Mouse (Mus musculus): ENCODE measurements around the gene Iqschfp. TPM values are rescaled to one million over a fixed set of nuclear protein-coding genes. Genes with fewer than 3 reads are reported as not detected.

Gene Iqschfp
- polyA plus RNA-seq, 1 experiment, result not detected

DNA sequence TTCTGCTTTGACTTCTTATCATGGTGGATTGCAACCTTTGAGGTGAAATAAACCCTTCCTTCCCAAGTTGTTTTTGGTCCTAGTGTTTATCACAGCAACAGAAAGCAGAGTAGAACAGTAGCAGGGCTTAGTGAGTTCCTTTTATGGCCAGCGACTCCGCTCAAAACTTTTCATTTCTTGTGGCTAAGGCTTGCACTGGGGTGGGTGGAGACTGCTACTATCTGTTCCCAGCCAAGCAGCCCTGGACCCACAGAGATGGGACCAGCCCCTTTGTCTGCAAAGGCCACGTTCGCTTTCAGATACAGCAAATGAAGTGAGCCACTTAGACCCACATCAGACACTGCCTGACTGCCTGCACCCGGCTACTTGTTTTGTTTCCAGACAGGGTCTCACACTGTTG, 618.8 kb downstream of the Iqschfp start:
- WGBS, result 93% methylated on average over 5 of the region's 5 CpGs
- Histone ChIP-seq H3K27ac (ENCODE audit: insufficient read depth, low read depth, low read length) (no peak overlapping the region), H3K4me1 (ENCODE audit: control insufficient read depth, insufficient read depth, low read length) (peaks cover 5% of the 10 kb centered on the region), H3K4me3 (ENCODE audit: insufficient read depth, low read depth, low read length) (no peak overlapping the region)
- TF ChIP-seq CTCF (IDR thresholded peaks at IDR 0.05; ENCODE audit: insufficient read depth, low read depth, low read length) (no peak), POLR2A (IDR thresholded peaks at IDR 0.05; ENCODE audit: insufficient read depth, low read depth, low read length) (no peak)

DNA sequence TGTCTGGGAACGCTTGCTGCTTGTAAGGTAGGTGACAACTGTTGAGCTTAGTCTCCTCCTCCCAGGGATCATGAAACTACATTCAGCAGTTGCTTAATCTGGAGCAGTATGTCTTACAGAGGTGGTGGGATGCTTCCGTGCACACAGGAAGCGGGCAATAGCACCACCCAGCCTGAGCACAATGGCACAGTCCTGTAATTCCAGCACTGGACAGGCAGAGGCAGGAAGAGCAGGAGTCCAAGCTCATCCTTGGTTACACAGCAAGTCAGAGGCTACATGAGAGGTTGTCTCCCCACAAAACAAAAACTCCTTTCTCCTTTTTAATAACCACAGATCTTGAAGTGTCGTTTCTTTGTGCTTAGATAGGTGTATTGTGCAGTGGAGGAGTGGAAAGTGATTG, 619.7 kb downstream of the Iqschfp start:
- no peak for TF ChIP-seq CTCF (IDR thresholded peaks at IDR 0.05; ENCODE audit: insufficient read depth, low read depth, low read length)
- TF ChIP-seq POLR2A (IDR thresholded peaks at IDR 0.05; ENCODE audit: insufficient read depth, low read depth, low read length), result no peak
- Histone ChIP-seq H3K27ac (ENCODE audit: insufficient read depth, low read depth, low read length) (no peak overlapping the region), H3K4me1 (ENCODE audit: control insufficient read depth, insufficient read depth, low read length) (peaks cover 5% of the 10 kb centered on the region), H3K4me3 (ENCODE audit: insufficient read depth, low read depth, low read length) (no peak overlapping the region)
- WGBS, result 88% methylated on average over 4 of the region's 4 CpGs

DNA sequence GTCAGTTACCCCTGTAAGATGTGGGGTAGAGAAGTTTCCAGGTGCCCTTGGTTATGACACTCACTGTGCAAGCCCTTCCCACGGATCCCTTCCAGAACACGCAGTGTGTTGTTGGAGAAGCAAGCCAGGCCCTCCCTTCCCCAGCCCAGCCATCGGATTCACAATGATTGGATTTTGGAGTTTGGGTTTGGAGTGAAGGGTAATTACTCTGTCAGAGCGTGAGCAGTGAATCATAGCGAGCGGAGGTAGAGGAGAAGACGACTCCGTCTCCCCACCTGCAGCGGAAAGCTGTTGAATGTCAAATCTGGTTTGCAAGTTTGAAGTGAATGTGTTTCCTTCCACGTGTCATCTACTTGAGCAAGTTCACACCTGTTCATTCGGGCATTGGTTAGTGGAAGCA, 620.3 kb downstream of the Iqschfp start:
- no peak overlapping the region for H3K27ac ChIP-seq (ENCODE audit: insufficient read depth, low read depth, low read length)
- 88% methylated on average over 11 of the region's 11 CpGs for WGBS

DNA sequence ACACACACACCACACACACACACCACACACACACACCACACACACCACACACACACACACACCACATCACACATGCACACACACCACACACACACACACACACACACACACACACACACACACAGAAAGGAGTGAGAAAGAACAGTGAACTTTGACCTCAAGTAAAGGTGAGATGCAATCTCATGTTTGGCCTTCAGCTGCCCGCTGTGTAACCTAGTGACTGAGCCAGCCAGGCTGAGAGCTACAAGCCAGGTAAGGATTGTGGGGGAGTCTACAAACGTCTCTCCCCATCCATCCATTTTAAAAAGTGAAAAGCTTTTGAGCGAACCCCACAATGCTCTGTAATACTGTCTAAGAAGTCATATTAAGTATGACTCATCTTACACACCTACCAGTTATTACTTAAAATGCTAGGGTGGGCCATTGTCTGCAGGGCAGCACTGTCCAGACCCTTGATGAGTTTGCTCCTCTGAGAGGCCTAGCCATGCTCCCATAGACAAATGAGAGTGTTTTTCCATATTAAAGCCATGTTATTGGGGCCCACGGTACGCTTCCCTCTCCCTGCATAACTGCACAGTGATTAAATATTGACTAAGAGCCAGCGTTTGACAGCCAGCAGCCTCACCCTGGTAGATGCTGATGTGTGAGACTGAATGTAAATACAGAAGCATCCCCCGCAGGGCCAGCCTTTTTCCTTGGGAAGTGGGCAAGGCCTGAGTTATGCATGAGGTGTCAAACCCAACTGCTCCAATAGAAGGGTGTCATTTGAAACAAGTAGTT, 621.5 kb downstream of the Iqschfp start:
- 72% methylated on average over 7 of the region's 7 CpGs for WGBS
- Histone ChIP-seq H3K4me1 (ENCODE audit: control insufficient read depth, insufficient read depth, low read length) (peaks cover 6% of the 10 kb centered on the region), H3K4me3 (ENCODE audit: insufficient read depth, low read depth, low read length) (no peak overlapping the region), H3K27ac (ENCODE audit: insufficient read depth, low read depth, low read length) (no peak overlapping the region)
- TF ChIP-seq POLR2A (IDR thresholded peaks at IDR 0.05; ENCODE audit: insufficient read depth, low read depth, low read length), result no peak
- no peak for TF ChIP-seq CTCF (IDR thresholded peaks at IDR 0.05; ENCODE audit: insufficient read depth, low read depth, low read length)

More for the DNA sequence above, 620.3 kb downstream of the Iqschfp start:
- Histone ChIP-seq H3K4me3 (ENCODE audit: insufficient read depth, low read depth, low read length) (no peak overlapping the region), H3K4me1 (ENCODE audit: control insufficient read depth, insufficient read depth, low read length) (peaks cover 7% of the 10 kb centered on the region)
- TF ChIP-seq CTCF (IDR thresholded peaks at IDR 0.05; ENCODE audit: insufficient read depth, low read depth, low read length) (no peak), POLR2A (IDR thresholded peaks at IDR 0.05; ENCODE audit: insufficient read depth, low read depth, low read length) (no peak)

DNA sequence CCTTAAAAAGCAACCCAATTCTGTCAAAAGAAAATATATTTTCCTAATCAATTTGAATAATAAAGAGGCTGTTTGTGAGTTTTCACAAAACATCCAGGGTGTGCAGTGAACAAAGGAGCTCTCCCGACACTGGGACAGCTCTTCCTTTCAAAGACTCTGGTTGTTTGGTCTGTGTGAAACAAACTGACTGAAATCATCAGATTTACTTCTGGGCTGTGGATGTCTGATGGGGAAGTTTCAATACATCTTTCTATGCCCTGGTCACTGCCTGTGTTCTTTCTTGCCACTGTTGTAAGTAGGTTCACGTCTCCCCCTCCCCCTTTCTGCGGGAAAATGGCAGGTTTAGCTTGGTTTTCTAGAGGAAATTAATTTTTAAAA, 622.1 kb downstream of the Iqschfp start:
- 79% methylated on average over 3 of the region's 3 CpGs for WGBS
- no peak overlapping the region for H3K4me3 ChIP-seq (ENCODE audit: insufficient read depth, low read depth, low read length)
- no peak overlapping the region for H3K27ac ChIP-seq (ENCODE audit: insufficient read depth, low read depth, low read length)
- TF ChIP-seq CTCF (IDR thresholded peaks at IDR 0.05; ENCODE audit: insufficient read depth, low read depth, low read length) (no peak), POLR2A (IDR thresholded peaks at IDR 0.05; ENCODE audit: insufficient read depth, low read depth, low read length) (no peak)
- peaks cover 2% of the 10 kb centered on the region; the same call in 1 of the 2 replicates for H3K4me1 ChIP-seq (ENCODE audit: control insufficient read depth, insufficient read depth, low read length)

DNA sequence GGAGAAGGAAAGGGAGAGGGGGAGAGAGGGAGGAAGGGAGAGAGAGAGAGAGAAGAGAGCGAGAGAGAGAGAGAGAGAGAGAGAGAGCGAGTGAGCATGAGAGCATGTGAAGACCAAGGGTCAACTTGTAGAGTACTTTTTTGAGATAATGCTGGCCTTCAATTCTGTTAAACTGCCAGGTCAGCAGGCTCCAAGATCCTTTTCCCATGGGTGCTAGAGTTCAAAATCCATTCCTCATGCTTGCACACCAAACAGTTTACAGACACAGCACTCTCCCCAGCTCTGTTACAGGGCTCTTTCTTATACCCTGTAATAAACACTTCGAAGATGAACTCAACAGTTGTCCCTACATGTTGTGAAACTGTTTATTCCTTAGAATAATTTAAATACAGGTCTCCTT, 622.7 kb downstream of the Iqschfp start:
- Histone ChIP-seq H3K27ac (ENCODE audit: insufficient read depth, low read depth, low read length) (no peak overlapping the region), H3K4me1 (ENCODE audit: control insufficient read depth, insufficient read depth, low read length) (peaks cover 2% of the 10 kb centered on the region; the same call in 1 of the 2 replicates)
- WGBS, result 88% methylated on average over 3 of the region's 3 CpGs

DNA sequence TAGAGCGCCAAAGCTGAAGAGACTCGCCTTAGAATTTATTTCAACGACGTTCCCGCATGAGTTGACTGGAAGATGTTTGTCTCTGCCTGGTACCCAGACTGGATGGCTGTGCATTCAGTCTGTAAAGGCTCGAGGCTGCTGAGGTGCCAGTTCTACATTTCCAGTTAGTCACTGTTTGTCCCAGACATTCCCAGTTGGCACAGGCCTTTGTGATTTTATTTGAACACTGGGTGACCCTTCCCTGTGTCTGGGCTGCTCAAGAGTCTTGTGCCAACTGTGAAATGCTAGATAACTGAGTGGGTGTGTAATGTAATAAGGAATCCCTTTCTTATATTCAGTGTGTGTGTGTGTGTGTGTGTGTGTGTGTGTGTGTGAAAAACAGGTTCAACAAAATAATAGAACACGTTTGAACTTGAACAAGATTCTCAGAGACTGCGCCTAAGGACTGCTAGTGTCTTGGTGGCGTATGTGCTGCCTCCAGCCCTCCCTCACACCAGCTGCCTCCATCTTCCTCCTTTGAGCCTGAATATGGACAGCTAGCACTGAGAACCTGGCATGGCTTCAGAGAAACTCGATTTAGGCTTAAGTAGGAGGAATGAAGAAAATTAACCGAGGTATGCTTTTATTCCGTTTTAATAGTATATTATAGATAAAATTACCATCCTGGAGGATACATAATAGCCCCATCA, 624.5 kb downstream of the Iqschfp start:
- H3K27ac ChIP-seq (ENCODE audit: insufficient read depth, low read depth, low read length), result no peak overlapping the region

More for the DNA sequence above, 622.7 kb downstream of the Iqschfp start:
- TF ChIP-seq POLR2A (IDR thresholded peaks at IDR 0.05; ENCODE audit: insufficient read depth, low read depth, low read length) (no peak), CTCF (IDR thresholded peaks at IDR 0.05; ENCODE audit: insufficient read depth, low read depth, low read length) (no peak)
- H3K4me3 ChIP-seq (ENCODE audit: insufficient read depth, low read depth, low read length), result no peak overlapping the region

DNA sequence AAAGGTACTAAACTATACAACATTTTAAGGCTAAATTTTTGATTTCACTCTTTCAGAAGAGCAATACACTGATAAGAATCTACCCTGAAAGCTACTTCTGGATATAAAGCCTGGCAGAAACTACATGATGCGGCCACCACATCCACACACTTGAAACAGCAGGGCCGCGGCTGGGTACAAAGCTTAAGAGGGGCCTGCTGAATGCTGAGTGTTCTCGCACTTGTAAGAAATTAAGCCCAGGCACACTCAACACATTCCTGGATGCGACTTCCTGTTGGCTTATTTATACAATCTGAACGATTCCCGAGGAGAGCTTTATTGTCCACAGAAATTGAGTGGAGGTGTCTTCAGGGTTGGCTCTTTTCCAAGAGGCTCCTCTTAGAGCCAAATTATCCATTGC, 625.2 kb downstream of the Iqschfp start:
- no peak overlapping the region for H3K27ac ChIP-seq (ENCODE audit: insufficient read depth, low read depth, low read length)

More for the DNA sequence above, 624.5 kb downstream of the Iqschfp start:
- Histone ChIP-seq H3K4me3 (ENCODE audit: insufficient read depth, low read depth, low read length) (no peak overlapping the region), H3K4me1 (ENCODE audit: control insufficient read depth, insufficient read depth, low read length) (peaks cover 2% of the 10 kb centered on the region; the same call in 1 of the 2 replicates)
- 72% methylated on average over 12 of the region's 12 CpGs for WGBS
- TF ChIP-seq CTCF (IDR thresholded peaks at IDR 0.05; ENCODE audit: insufficient read depth, low read depth, low read length), result no peak
- TF ChIP-seq POLR2A (IDR thresholded peaks at IDR 0.05; ENCODE audit: insufficient read depth, low read depth, low read length), result no peak

DNA sequence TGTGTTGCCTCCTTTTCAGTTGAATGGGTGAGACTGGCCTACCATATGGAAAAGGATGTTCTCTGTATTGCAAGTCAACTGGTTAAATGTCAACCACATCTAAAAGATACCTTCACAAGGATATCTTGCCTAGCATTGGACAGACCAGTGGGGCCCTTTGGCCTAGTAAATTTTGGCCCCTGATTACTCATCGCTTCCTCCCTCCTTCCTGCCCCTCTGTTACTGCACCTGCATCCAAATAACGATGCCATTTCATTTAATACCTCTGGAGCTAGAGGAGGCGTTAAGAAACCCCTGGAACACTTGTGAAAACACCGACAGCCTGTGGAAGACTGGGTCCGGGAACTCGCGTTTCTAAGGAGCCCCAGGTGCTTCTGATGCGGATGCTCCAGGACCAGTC, 626.0 kb downstream of the Iqschfp start:
- WGBS, result 89% methylated on average over 8 of the region's 8 CpGs

More for the DNA sequence above, 625.2 kb downstream of the Iqschfp start:
- WGBS, result 52% methylated on average over 7 of the region's 7 CpGs
- TF ChIP-seq POLR2A (IDR thresholded peaks at IDR 0.05; ENCODE audit: insufficient read depth, low read depth, low read length), result no peak
- TF ChIP-seq CTCF (IDR thresholded peaks at IDR 0.05; ENCODE audit: insufficient read depth, low read depth, low read length), result no peak
- no peak overlapping the region for H3K4me3 ChIP-seq (ENCODE audit: insufficient read depth, low read depth, low read length)
- peaks cover 2% of the 10 kb centered on the region; the same call in 1 of the 2 replicates for H3K4me1 ChIP-seq (ENCODE audit: control insufficient read depth, insufficient read depth, low read length)

More for the DNA sequence above, 626.0 kb downstream of the Iqschfp start:
- TF ChIP-seq CTCF (IDR thresholded peaks at IDR 0.05; ENCODE audit: insufficient read depth, low read depth, low read length) (no peak), POLR2A (IDR thresholded peaks at IDR 0.05; ENCODE audit: insufficient read depth, low read depth, low read length) (no peak)
- Histone ChIP-seq H3K4me3 (ENCODE audit: insufficient read depth, low read depth, low read length) (no peak overlapping the region), H3K27ac (ENCODE audit: insufficient read depth, low read depth, low read length) (no peak overlapping the region), H3K4me1 (ENCODE audit: control insufficient read depth, insufficient read depth, low read length) (peaks cover 2% of the 10 kb centered on the region; the same call in 1 of the 2 replicates)
